Mouse (Mus musculus): ENCODE results near the gene Fbxl14. TPM values are rescaled to one million over a fixed set of nuclear protein-coding genes. Genes with fewer than 3 reads are reported as not detected.

Fbxl14 gene
- polyA plus RNA-seq, 1 experiment: 37.9 TPM

DNA sequence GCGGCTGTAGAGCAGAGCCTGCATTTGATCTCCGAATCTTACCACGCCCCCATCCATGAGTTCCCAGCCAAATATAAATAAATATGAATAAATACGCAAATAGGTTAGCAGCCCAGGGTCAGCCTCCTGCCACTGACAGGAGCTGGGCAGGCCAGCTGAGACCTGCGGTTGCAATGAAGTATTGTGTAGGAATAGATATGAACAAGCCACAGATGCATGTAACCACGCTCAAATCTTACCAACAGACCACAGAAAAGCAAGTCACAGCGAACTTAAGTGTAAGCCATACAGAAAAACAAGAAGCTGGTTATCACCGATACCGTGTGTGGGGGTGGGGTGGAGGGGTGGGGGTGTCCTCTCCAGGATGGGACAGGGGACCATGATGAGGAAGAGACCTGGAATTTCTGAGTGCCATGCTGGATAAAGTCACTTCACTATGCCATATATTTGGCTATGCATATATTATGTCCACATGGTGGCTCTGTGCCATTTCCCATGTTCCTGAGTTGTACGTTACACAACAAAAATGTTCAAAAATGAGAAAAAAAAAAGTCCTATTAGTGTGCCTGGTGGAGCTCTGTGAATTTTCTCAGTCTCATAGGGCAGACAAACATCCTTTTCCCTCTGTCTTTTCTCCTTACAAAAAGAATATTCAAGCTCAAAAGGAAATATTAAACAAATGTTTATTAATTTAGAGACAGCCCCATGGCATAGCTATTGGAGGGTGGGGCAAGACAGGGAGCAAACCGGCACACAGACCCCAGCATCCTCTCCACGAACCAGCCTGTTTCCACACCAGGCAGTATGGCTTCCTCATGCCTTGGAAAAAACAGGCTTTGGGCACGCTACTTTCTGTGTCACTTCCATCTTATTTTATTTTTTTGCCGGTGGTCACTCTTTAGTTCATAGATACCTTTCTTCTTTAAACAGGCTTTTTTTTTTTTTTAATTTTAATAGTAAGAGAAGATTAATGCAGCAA is 28.2 kb upstream of the Fbxl14 start:
- H3K9me3 ChIP-seq (replicated peaks; ENCODE audit: control insufficient read depth, insufficient read depth, low read length, poor library complexity, severe bottlenecking): no peaks in the 10 kb centered on the region
- no peaks in the 10 kb centered on the region for H3K36me3 ChIP-seq (ENCODE audit: control insufficient read depth, insufficient read depth, low read length, poor library complexity, severe bottlenecking)
- TF ChIP-seq POLR2A (IDR thresholded peaks at IDR 0.05; ENCODE audit: insufficient read depth, low read length) (no peak), CTCF (IDR thresholded peaks at IDR 0.05; ENCODE audit: low read depth, low read length) (no peak), EP300 (IDR thresholded peaks at IDR 0.05; ENCODE audit: insufficient read depth, low read depth, low read length) (no peak)
- peaks cover 7% of the 10 kb centered on the region for H3K4me1 ChIP-seq (ENCODE audit: control insufficient read depth, insufficient read depth, low read length)
- H3K27ac ChIP-seq (ENCODE audit: insufficient read depth, low read length): no peak overlapping the region
- H3K4me3 ChIP-seq (ENCODE audit: low read depth, low read length): no peak overlapping the region
- no peaks in the 10 kb centered on the region for H3K27me3 ChIP-seq (ENCODE audit: control insufficient read depth, insufficient read depth, low read length, poor library complexity, severe bottlenecking)
- H3K9ac ChIP-seq (ENCODE audit: low read depth, poor library complexity, severe bottlenecking): no peak overlapping the region

DNA sequence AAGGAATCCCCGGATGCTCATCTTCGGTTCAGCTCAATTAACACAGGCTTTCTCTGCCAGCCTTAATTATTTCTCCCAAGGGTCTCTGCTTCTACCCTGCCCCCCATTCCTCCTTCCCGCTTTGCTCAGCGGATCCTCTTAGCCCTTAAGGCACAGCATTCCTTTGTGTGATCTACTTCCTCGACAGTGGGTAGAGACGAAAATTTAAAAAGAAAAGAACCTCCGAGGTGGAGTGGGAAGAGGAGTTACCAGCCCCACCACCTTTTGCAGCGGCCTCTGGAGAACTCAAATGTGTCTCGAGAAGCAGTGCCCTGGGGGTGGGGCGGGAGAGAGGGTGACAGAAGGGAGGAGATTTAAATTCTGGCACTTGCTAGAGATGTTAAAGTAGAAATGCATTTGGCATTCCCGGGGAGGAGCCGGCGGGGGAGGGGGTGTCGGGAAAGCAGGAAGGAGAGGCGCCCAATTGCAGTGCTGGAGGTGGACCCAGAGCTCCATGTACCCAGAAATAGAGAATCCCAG is 27.4 kb upstream of the Fbxl14 start:
- no peaks in the 10 kb centered on the region for H3K36me3 ChIP-seq (ENCODE audit: control insufficient read depth, insufficient read depth, low read length, poor library complexity, severe bottlenecking)
- H3K9me3 ChIP-seq (replicated peaks; ENCODE audit: control insufficient read depth, insufficient read depth, low read length, poor library complexity, severe bottlenecking): no peaks in the 10 kb centered on the region
- TF ChIP-seq POLR2A (IDR thresholded peaks at IDR 0.05; ENCODE audit: insufficient read depth, low read length) (no peak), EP300 (IDR thresholded peaks at IDR 0.05; ENCODE audit: insufficient read depth, low read depth, low read length) (no peak), CTCF (IDR thresholded peaks at IDR 0.05; ENCODE audit: low read depth, low read length) (no peak)
- peak overlapping the region; percentile 36; the same call in 1 of the 2 replicates for H3K4me3 ChIP-seq (ENCODE audit: low read depth, low read length)
- peak overlapping the region; percentile 35; the same call in 1 of the 2 replicates for H3K9ac ChIP-seq (ENCODE audit: low read depth, poor library complexity, severe bottlenecking)
- no peaks in the 10 kb centered on the region for H3K27me3 ChIP-seq (ENCODE audit: control insufficient read depth, insufficient read depth, low read length, poor library complexity, severe bottlenecking)
- no peak overlapping the region for H3K27ac ChIP-seq (ENCODE audit: insufficient read depth, low read length)
- H3K4me1 ChIP-seq (ENCODE audit: control insufficient read depth, insufficient read depth, low read length): peaks cover 7% of the 10 kb centered on the region

DNA sequence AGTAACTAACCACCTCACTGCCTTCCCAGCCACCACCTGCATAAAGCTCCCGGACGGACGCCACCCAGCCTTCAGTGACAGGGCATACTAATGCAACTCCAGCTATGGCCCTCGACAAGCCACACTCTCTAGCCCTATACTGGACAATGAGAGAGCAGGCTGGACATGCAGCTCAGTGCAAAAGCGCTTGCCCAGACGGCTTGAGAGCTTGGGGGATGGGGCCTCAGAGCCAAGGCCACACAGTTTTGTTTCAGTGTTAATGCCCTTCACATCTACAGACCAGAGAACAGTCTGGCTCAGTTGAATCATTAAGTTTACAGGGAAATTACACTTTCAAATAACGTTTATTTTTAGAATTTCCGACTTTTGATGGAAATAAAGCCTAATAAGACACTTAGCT is 21.3 kb upstream of the Fbxl14 start:
- Histone ChIP-seq H3K4me1 (ENCODE audit: control insufficient read depth, insufficient read depth, low read length) (no peaks in the 10 kb centered on the region), H3K4me3 (ENCODE audit: low read depth, low read length) (no peak overlapping the region), H3K36me3 (ENCODE audit: control insufficient read depth, insufficient read depth, low read length, poor library complexity, severe bottlenecking) (no peaks in the 10 kb centered on the region), H3K9me3 (replicated peaks; ENCODE audit: control insufficient read depth, insufficient read depth, low read length, poor library complexity, severe bottlenecking) (no peaks in the 10 kb centered on the region), H3K27me3 (ENCODE audit: control insufficient read depth, insufficient read depth, low read length, poor library complexity, severe bottlenecking) (no peaks in the 10 kb centered on the region), H3K27ac (ENCODE audit: insufficient read depth, low read length) (no peak overlapping the region), H3K9ac (ENCODE audit: low read depth, poor library complexity, severe bottlenecking) (no peak overlapping the region)
- TF ChIP-seq EP300 (IDR thresholded peaks at IDR 0.05; ENCODE audit: insufficient read depth, low read depth, low read length) (no peak), POLR2A (IDR thresholded peaks at IDR 0.05; ENCODE audit: insufficient read depth, low read length) (no peak), CTCF (IDR thresholded peaks at IDR 0.05; ENCODE audit: low read depth, low read length) (no peak)

DNA sequence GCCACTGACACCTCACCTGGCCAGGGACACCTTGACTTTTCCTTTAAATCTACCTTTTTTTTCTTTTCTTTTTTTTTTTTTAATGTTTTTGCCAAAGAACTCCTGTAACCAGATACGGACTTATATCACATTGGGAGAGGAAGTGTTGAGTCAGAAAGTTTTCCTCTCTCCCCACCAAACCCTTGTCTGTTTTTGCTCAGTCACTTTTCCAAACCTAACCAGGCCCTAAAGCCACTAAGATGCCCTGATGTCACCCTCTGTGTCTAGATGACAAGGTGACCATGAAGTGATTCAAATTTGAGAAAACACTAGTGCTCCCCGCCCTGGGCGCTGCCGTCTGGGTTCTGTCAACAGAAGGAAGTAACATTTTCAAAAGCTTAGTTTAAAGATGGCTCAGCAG is 20.4 kb upstream of the Fbxl14 start:
- TF ChIP-seq POLR2A (IDR thresholded peaks at IDR 0.05; ENCODE audit: insufficient read depth, low read length) (no peak), CTCF (IDR thresholded peaks at IDR 0.05; ENCODE audit: low read depth, low read length) (no peak), EP300 (IDR thresholded peaks at IDR 0.05; ENCODE audit: insufficient read depth, low read depth, low read length) (no peak)
- no peak overlapping the region for H3K27ac ChIP-seq (ENCODE audit: insufficient read depth, low read length)
- no peaks in the 10 kb centered on the region for H3K9me3 ChIP-seq (replicated peaks; ENCODE audit: control insufficient read depth, insufficient read depth, low read length, poor library complexity, severe bottlenecking)
- H3K36me3 ChIP-seq (ENCODE audit: control insufficient read depth, insufficient read depth, low read length, poor library complexity, severe bottlenecking): no peaks in the 10 kb centered on the region
- H3K27me3 ChIP-seq (ENCODE audit: control insufficient read depth, insufficient read depth, low read length, poor library complexity, severe bottlenecking): no peaks in the 10 kb centered on the region
- H3K9ac ChIP-seq (ENCODE audit: low read depth, poor library complexity, severe bottlenecking): no peak overlapping the region
- no peak overlapping the region for H3K4me3 ChIP-seq (ENCODE audit: low read depth, low read length)
- no peaks in the 10 kb centered on the region for H3K4me1 ChIP-seq (ENCODE audit: control insufficient read depth, insufficient read depth, low read length)

DNA sequence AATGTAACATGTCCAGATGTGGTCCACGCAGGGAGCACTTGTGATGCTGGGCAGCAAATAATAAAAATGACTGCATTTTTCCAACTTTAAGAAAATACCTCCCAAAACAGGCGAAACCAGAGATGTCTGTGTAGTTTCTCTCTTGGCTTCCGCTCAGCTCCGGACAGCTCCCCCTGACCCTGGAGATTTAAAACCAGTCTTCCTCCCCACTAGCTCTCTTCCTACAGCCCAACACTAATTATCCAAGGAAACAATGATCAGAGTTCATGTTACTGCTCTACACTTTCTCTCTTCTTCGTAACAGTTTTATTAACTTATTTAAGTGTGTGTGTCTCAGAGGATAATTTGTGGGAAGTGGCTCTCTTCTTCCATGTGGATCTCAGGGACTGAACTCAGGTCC is 19.1 kb upstream of the Fbxl14 start:
- Histone ChIP-seq H3K27me3 (ENCODE audit: control insufficient read depth, insufficient read depth, low read length, poor library complexity, severe bottlenecking) (no peaks in the 10 kb centered on the region), H3K4me1 (ENCODE audit: control insufficient read depth, insufficient read depth, low read length) (no peaks in the 10 kb centered on the region), H3K4me3 (ENCODE audit: low read depth, low read length) (no peak overlapping the region), H3K9ac (ENCODE audit: low read depth, poor library complexity, severe bottlenecking) (no peak overlapping the region), H3K9me3 (replicated peaks; ENCODE audit: control insufficient read depth, insufficient read depth, low read length, poor library complexity, severe bottlenecking) (no peaks in the 10 kb centered on the region), H3K36me3 (ENCODE audit: control insufficient read depth, insufficient read depth, low read length, poor library complexity, severe bottlenecking) (no peaks in the 10 kb centered on the region), H3K27ac (ENCODE audit: insufficient read depth, low read length) (no peak overlapping the region)
- TF ChIP-seq EP300 (IDR thresholded peaks at IDR 0.05; ENCODE audit: insufficient read depth, low read depth, low read length): no peak

DNA sequence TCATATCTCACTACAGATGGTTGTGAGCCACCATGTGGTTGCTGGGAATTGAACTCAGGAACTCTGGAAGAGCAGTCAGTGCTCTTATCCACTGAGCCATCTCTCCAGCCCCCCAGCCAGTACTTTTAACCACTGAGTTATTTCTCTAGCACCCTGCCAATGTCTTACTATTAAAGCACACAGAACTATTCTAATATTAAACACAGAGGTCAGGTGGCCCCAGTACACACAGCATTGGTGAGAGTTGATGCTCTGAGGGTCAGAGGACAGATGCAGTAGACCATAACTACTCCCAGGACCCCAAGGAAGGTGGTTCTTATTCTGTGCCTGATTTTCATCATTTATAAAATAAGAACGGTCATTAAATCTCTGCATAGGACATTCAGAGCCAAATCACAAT is 13.3 kb upstream of the Fbxl14 start:
- H3K4me1 ChIP-seq (ENCODE audit: control insufficient read depth, insufficient read depth, low read length): peaks cover 2% of the 10 kb centered on the region
- H3K9me3 ChIP-seq (replicated peaks; ENCODE audit: control insufficient read depth, insufficient read depth, low read length, poor library complexity, severe bottlenecking): no peaks in the 10 kb centered on the region
- TF ChIP-seq EP300 (IDR thresholded peaks at IDR 0.05; ENCODE audit: insufficient read depth, low read depth, low read length): no peak
- no peak for TF ChIP-seq CTCF (IDR thresholded peaks at IDR 0.05; ENCODE audit: low read depth, low read length)
- TF ChIP-seq POLR2A (IDR thresholded peaks at IDR 0.05; ENCODE audit: insufficient read depth, low read length): no peak
- H3K36me3 ChIP-seq (ENCODE audit: control insufficient read depth, insufficient read depth, low read length, poor library complexity, severe bottlenecking): no peaks in the 10 kb centered on the region
- H3K4me3 ChIP-seq (ENCODE audit: low read depth, low read length): no peak overlapping the region
- no peak overlapping the region for H3K27ac ChIP-seq (ENCODE audit: insufficient read depth, low read length)
- no peaks in the 10 kb centered on the region for H3K27me3 ChIP-seq (ENCODE audit: control insufficient read depth, insufficient read depth, low read length, poor library complexity, severe bottlenecking)
- H3K9ac ChIP-seq (ENCODE audit: low read depth, poor library complexity, severe bottlenecking): no peak overlapping the region
